Mouse (Mus musculus) ZHBTc4 (cell line): ENCODE measurements around the gene Xdh.
A peak's percentile ranks its signal among the peaks of the same experiment; 100 is the strongest.

Experiments
- DNase-seq: peaks from one replicate; pipeline ENCODE4 v3.0.0-alpha.2; 2011; ENCODE audit warnings: low read depth, low spot score

Gene Xdh

GRCm38 (mm10) chr17:73942268-73942962 is 7.6 kb downstream of the Xdh start:
- DNase-seq = no peak

GRCm38 (mm10) chr17:73941816-73942215 is 8.2 kb downstream of the Xdh start:
- no peak for DNase-seq

GRCm38 (mm10) chr17:73937073-73937472 is 12.9 kb downstream of the Xdh start:
- DNase-seq = no peak

DNA sequence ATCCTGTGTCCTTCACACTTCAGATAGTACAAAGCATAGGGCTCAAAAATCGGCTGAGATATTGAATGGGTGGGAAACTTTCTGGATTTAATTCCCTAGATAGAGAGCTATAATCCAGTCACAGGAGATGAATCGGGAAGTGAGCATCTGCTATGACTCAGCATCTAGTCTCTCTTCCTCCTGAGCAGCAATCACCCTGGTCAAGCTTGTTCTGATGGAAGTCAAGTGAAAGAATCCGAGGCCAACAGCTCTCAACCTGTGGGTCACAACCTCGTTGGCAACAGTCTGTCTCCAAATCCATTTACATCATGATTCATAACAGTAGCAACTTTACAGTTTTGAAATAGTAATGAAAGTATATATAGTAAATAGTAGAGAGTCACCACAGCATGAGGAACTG is 14.8 kb downstream of the Xdh start:
- DNase-seq = no peak

DNA sequence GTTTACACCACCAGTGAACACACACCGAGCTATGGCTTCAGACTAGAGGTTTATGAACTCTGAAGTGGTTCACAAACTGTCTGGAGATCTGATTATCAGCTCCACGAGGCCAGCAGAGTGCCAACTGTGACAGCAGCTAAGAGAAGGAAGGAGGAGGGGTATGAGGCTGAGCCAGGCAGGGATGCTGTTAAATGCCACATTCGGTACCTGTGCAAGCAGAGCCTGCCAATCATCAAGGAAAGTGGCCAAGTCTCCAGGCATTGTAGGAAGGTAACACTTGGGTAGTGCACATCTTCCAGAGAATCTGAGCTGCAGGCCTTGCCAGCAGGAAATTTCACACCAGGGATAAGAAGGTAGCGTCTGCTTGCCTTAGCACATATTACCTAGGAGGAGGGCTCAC is 15.7 kb downstream of the Xdh start:
- no peak for DNase-seq

DNA sequence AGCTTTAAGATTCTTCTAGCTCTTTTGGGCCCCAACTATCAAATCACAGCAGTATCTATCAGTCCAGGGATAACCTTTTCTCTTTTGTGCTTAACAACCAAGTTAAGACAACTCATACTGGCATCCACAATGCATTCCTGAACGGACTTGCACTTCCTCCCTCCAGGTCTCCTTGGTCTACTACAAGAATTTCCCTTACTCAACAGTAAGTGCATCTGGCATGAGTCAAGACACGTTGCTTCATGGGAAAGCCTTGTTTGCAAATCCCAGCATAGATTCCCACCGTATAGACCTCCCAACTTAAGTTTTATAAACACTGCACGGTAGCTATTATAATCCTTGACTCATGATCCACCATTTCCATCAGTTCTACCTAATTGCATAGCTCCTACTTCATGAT is 16.4 kb downstream of the Xdh start:
- DNase-seq = no peak

DNA sequence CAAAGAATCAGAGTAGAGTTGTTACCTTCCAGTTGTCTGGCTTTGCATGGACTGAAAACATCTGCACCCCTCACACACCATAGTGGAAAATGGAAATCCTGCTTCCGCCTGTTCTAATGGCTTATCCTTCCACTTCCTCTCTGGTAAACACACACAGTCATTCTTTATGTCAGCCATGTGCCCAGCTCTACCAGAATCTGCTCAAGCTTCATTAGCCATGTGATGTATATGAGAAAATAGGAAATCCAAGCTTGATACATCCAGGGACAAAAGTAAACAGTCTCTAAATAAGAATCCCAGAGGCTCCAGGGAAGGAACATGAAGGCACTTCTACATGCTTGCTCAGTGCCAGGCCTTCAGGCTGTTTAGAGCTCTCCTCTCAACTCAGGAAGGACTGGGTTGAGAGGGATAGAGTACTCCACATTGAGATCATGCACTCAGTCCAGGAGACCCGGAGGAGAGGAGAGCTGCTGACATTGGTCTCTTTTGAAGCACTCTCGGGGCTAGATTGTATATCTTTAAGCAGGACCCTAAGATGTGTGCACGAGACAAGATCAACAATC is 17.4 kb downstream of the Xdh start:
- DNase-seq = no peak

- no peak for DNase-seq
Observed at GRCm38 (mm10) chr17:73919520-73919919, 30.5 kb downstream of the Xdh start.

DNA sequence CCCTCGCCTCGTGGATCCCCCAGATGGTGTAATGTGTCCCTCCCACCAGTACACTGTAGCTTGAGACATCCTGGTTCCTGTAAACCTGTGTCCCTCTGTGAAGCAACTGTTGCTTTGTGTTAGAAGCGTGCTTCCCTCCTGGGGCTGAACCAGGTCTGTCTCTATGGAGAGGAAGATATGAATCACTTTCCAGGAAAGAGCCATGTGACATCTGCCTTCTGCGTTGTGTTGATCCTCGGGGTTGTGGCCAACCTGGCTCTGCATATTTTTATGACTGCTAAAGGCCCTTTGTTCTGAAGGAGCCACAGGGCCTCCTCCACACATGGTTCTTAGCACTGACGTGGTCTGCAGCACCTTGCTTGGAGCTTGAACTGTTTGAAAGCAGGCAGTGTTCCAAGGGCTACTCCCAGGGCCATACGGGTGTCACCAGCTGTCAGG is 31.0 kb downstream of the Xdh start:
- DNase-seq = no peak

- no peak for DNase-seq
Observed at GRCm38 (mm10) chr17:73918138-73918537, 31.9 kb downstream of the Xdh start.

- DNase-seq = no peak
Observed at GRCm38 (mm10) chr17:73917713-73918112, 32.3 kb downstream of the Xdh start.

DNA sequence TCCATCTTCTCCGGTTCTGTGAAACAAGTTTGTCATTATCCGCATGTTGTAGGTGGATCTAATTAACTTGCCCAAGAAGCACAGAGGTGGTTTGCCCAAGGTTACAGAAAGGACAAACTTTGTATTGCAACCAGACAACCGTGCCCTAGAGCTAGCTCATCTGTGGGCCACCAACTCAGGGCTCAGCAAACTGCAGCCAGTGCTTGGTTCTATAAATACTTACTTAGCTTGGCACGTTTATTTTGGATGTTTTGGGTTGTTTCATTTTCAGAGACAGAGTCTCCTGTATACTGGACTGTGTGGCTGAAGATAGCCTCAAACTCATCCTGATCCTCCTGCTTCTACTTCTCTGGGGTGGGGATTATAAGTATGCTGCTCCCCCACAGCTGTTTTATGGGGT is 35.3 kb downstream of the Xdh start:
- no peak for DNase-seq

- DNase-seq = no peak
Observed at GRCm38 (mm10) chr17:73906076-73906475, 43.9 kb downstream of the Xdh start.

GRCm38 (mm10) chr17:73905043-73905750 is 44.8 kb downstream of the Xdh start:
- DNase-seq = no peak

DNA sequence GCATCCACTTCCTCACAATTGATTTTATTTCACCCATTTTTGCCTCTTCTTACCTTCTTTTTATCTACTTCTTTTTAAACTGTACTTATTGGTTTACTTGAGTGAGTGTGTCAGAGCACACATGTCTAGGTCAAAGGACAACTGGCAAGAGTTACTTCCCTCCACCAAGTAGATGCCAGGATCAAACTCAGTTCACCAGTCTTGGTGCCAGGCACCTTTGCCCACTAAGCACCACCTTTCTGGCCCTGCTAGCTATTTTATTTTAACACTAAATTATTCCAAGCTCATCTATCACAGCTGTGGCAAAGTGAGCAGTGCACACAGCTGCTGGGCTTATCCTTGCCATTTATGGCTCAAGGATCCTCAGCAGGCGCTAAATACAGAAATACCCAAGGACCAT is 46.9 kb downstream of the Xdh start:
- no peak for DNase-seq

DNA sequence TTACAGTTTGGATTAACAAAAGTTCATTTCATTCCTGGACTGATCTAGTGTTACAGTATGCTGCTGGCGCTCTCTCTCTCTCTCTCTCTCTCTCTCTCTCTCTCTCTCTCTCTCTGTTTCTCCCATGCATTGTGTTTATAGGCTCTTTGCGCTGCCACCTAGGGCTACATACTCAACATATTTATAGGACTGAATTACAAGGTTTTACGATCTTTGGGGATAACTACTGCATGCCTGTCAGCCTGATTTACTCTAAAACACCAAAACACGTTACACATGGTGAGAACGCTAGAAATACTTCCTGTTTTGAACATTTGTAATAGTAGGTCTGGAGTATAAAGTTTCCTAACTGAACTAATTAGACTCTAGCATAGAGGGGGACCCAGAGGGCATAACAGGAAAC is 47.8 kb downstream of the Xdh start:
- no peak for DNase-seq

- DNase-seq = no peak
Observed at GRCm38 (mm10) chr17:73894399-73894798, 55.6 kb downstream of the Xdh start.

GRCm38 (mm10) chr17:73893822-73894221 is 56.2 kb downstream of the Xdh start:
- no peak for DNase-seq

- no peak for DNase-seq
Observed at GRCm38 (mm10) chr17:73893207-73893606, 56.8 kb downstream of the Xdh start.

GRCm38 (mm10) chr17:73891590-73891989 is 58.4 kb downstream of the Xdh start:
- DNase-seq = peak; percentile 6

DNA sequence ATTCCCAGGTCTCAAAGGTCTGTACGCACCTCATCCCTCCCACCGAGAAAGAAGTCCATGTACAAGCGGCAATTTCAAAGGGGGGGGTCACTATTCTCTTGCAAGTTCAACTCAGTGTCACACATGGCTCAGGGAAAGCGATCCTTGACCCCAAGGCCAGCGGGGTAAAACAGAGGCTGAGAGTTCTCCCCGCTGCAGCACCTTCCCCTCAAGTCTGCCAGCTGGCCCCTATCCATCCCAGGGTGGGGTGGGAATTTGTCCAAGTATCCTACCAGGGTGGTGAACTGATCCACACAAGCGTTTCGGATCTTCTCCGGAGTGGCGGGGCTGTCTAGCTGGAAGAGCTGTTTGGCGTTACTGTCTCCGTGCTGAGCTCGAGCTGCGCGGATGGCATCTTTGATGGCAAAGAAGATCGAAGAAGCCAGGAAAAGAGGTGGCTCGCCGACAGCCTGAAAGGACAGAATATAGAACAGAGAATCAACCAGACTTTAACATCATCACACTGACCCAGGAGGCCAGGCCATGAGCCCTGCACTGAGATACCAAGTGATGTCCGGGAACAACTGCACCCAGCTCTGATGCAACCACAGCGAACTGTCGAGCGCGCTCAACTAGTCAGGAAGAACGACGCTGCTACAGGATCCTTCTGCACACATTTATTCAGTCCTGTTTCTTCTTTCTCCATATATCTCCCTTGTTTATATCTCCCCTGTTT is 63.8 kb downstream of the Xdh start:
- DNase-seq = no peak

DNA sequence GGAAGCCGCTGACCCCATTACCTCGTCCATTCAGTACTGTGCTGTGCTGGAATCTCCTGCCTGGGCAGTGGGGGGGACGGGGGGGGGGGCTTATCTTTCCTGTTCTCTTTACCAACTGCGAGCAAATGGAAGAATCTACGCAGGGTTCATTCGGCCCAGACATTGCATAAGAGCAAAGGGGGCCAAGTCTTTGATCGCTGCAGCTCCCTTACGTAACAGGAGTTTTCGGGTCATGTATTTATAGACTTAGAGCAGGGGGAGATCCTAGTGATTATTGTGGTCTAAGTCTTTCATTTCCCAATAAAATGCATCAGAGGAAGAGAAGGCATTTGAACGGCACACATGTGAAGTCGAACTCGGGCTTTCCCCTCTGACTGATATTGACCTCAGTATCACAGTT is 66.7 kb downstream of the Xdh start:
- no peak for DNase-seq
